Mouse (Mus musculus) CH12.LX (cell line): ENCODE measurements at regions not wholly inside any gene's neighbourhood (a gene's known extent, or its start where the extent isn't known, plus 50 kb on each side); places are given as distances from the start of the nearest gene placed in this dataset.

Source experiments
- DNase-seq: peaks from one replicate; pipeline ENCODE4 v3.0.0-alpha.2; 2013; ENCODE audit errors: extremely low read depth
- H3K27ac ChIP-seq: 2 replicates; pipeline ENCODE4 v1.5.1; 2012; ENCODE audit warnings: low read depth, mild to moderate bottlenecking, control low read depth, moderate library complexity; ENCODE audit not compliant: insufficient read depth
- H3K27me3 ChIP-seq: replicated peaks from 2 replicates; pipeline ENCODE3; 2012; ENCODE audit warnings: inconsistent platforms
- H3K36me3 ChIP-seq, 2 experiments: replicated peaks in 1 of 2; 2 replicates each; pipeline versions ENCODE3 to v1.6.1; 2012; ENCODE audit warnings: inconsistent platforms in 1 of 2, low read length in 1 of 2, mild to moderate bottlenecking in 1 of 2, mixed read lengths in 1 of 2, moderate library complexity in 1 of 2; ENCODE audit not compliant: control insufficient read depth in 1 of 2, insufficient read depth in 1 of 2
- H3K4me1 ChIP-seq, 2 experiments: 2 replicates each; pipeline ENCODE4 v1.6.1; 2012; ENCODE audit warnings: inconsistent platforms in 1 of 2, moderate library complexity in 1 of 2; ENCODE audit not compliant: insufficient read depth in 2 of 2, control insufficient read depth in 1 of 2
- H3K4me2 ChIP-seq: 2 replicates; pipeline ENCODE4 v1.6.1; 2012; ENCODE audit warnings: low read depth, mild to moderate bottlenecking, control low read depth; ENCODE audit not compliant: poor library complexity, insufficient read depth, severe bottlenecking
- H3K4me3 ChIP-seq, 3 experiments: fragments of 150-350 bp in 1 of 3; sonication (generic) in 1 of 3; replicated peaks in 1 of 3; 2 replicates each; pipeline versions ENCODE3 to v1.5.1; 2011 to 2012; ENCODE audit warnings: low read depth in 2 of 3, low read length in 2 of 3, mild to moderate bottlenecking in 2 of 3, moderate library complexity in 2 of 3, control low read depth in 1 of 3, improper control_type of control experiment in 1 of 3, inconsistent platforms in 1 of 3, mixed read lengths in 1 of 3; ENCODE audit not compliant: poor library complexity in 1 of 3
- H3K79me2 ChIP-seq: replicated peaks from 2 replicates; pipeline ENCODE4 v1.6.1; 2012; ENCODE audit warnings: mild to moderate bottlenecking, moderate library complexity; ENCODE audit not compliant: control insufficient read depth, poor library complexity, insufficient read depth, severe bottlenecking; ENCODE audit errors: extremely low read depth
- H3K9ac ChIP-seq: 2 replicates; pipeline ENCODE4 v1.6.1; 2012; ENCODE audit warnings: low read depth, mild to moderate bottlenecking, control low read depth, moderate library complexity; ENCODE audit not compliant: insufficient read depth
- H3K9me3 ChIP-seq: replicated peaks from 2 replicates; pipeline ENCODE3; 2012; ENCODE audit warnings: low read length, inconsistent platforms, mixed read lengths
- CHD1 ChIP-seq: IDR thresholded peaks from 2 replicates; pipeline ENCODE4 v1.6.1; 2012; ENCODE audit warnings: low read depth, low read length, improper control_type of control experiment, inconsistent platforms
- CHD2 ChIP-seq: IDR thresholded peaks from 2 replicates; pipeline ENCODE4 v1.6.1; 2011; ENCODE audit warnings: low read length, improper control_type of control experiment
- CTCF ChIP-seq, 2 experiments: IDR thresholded peaks in 1 of 2; conservative IDR thresholded peaks in 1 of 2; 2 replicates each; pipeline ENCODE4 v1.5.1; 2011 to 2012; ENCODE audit warnings: low read depth in 2 of 2, low read length in 2 of 2, improper control_type of control experiment in 1 of 2, inconsistent platforms in 1 of 2, mild to moderate bottlenecking in 1 of 2, moderate library complexity in 1 of 2
- ELF1 ChIP-seq: IDR thresholded peaks from 2 replicates; pipeline ENCODE4 v1.6.1; 2014; ENCODE audit warnings: low read depth, mild to moderate bottlenecking, inconsistent platforms, low read length, improper control_type of control experiment
- GABPA ChIP-seq: IDR thresholded peaks from 2 replicates; pipeline ENCODE4 v1.6.1; 2012; ENCODE audit warnings: low read depth, low read length, improper control_type of control experiment, inconsistent platforms; ENCODE audit not compliant: insufficient replicate concordance
- JUND ChIP-seq: conservative IDR thresholded peaks from 2 replicates; pipeline ENCODE4 v1.6.1; 2011; ENCODE audit warnings: low read depth, low read length, improper control_type of control experiment
- MAX ChIP-seq: IDR thresholded peaks from 2 replicates; pipeline ENCODE4 v1.6.1; 2011; ENCODE audit warnings: low read length, improper control_type of control experiment
- MEF2A ChIP-seq: IDR thresholded peaks from 2 replicates; pipeline ENCODE4 v1.6.1; 2014; ENCODE audit warnings: low read depth, mild to moderate bottlenecking, inconsistent platforms, low read length, improper control_type of control experiment, borderline replicate concordance
- NELFE ChIP-seq: IDR thresholded peaks from 2 replicates; pipeline ENCODE4 v1.6.1; 2011; ENCODE audit warnings: low read depth, low read length, improper control_type of control experiment
- UBTF ChIP-seq: IDR thresholded peaks from 2 replicates; pipeline ENCODE4 v1.6.1; 2012; ENCODE audit warnings: low read depth, mild to moderate bottlenecking, inconsistent platforms, low read length, improper control_type of control experiment, moderate library complexity
- USF1 ChIP-seq: IDR thresholded peaks from 2 replicates; pipeline ENCODE4 v1.6.1; 2014; ENCODE audit warnings: low read depth, mild to moderate bottlenecking, inconsistent platforms, low read length, improper control_type of control experiment
- USF2 ChIP-seq: conservative IDR thresholded peaks from 2 replicates; pipeline ENCODE4 v1.6.1; 2011; ENCODE audit warnings: low read depth, low read length, improper control_type of control experiment
- dilution Hi-C: fragments of 300-500 bp; cut with MboI; formaldehyde crosslinking; loops from 2 replicates; pipeline ENCODE4 v1.14.3; 2020; ENCODE audit warnings: low sequenced_read_pairs; ENCODE audit not compliant: extremely low pct_unique_long_range_greater_than_20kb, extremely low pct_ligation_motif_present
- in situ Hi-C: fragments of 300-500 bp; cut with MboI; formaldehyde crosslinking; loops from 3 replicates; pipeline ENCODE4 v1.14.3; 2019; ENCODE audit warnings: low sequenced_read_pairs, low pct_ligation_motif_present, low pct_unique_long_range_greater_than_20kb, mixed read lengths

- Histone ChIP-seq H3K4me2 (no peak overlapping the region), H3K79me2 (no peaks in the 10 kb centered on the region), H3K36me3 (no peaks in the 10 kb centered on the region), H3K9ac (no peak overlapping the region), H3K4me1 (0 out of 4 replicates have a peak, but pooled peaks cover 0 to 2% of the 10 kb centered on the region in 2 experiments), H3K9me3 (no peaks in the 10 kb centered on the region), H3K4me3 (no peak overlapping the region), H3K27me3 (no peaks in the 10 kb centered on the region), H3K27ac (no peak overlapping the region)
- no peak for DNase-seq
- in situ Hi-C loops = no loop called here
- no peak for TF ChIP-seq GABPA
- no peak for TF ChIP-seq USF2
- TF ChIP-seq CHD1 = no peak
- no peak for TF ChIP-seq JUND
- TF ChIP-seq UBTF = no peak
- no peak for TF ChIP-seq MAX
- TF ChIP-seq CHD2 = no peak
- no peak for TF ChIP-seq CTCF (conservative IDR thresholded peaks at IDR 0.05 in 1 of 2, IDR thresholded peaks at IDR 0.05 in 1 of 2; ENCODE audit: low read depth in 2 of 2, low read length in 2 of 2)
- dilution Hi-C loops = no loop called here
Observed at GRCm38 (mm10) chr14:102243806-102244536, 514.2 kb downstream of the Lmo7 start.

GRCm38 (mm10) chr14:102216581-102217368 lies 487.0 kb downstream of the Lmo7 start:
- in situ Hi-C loops = no loop called here
- no peaks in the 10 kb centered on the region for H3K27me3 ChIP-seq
- no peak for TF ChIP-seq NELFE
- TF ChIP-seq ELF1 = no peak
- no peak for TF ChIP-seq MEF2A
- TF ChIP-seq USF1 = no peak
- TF ChIP-seq MAX = no peak
- no peak for TF ChIP-seq CTCF (conservative IDR thresholded peaks at IDR 0.05 in 1 of 2, IDR thresholded peaks at IDR 0.05 in 1 of 2; ENCODE audit: low read depth in 2 of 2, low read length in 2 of 2)
- TF ChIP-seq, all 38 proteins: peak for 0
- Histone ChIP-seq H3K9ac (no peak overlapping the region), H3K79me2 (no peaks in the 10 kb centered on the region), H3K4me1 (no peaks in the 10 kb centered on the region), H3K4me2 (no peak overlapping the region), H3K4me3 (no peak overlapping the region), H3K27ac (no peak overlapping the region), H3K36me3 (no peaks in the 10 kb centered on the region), H3K9me3 (no peaks in the 10 kb centered on the region)
- DNase-seq = no peak
- dilution Hi-C loops = no loop called here
